Mouse (Mus musculus): ENCODE results near the gene Gm44805. TPM values are rescaled to one million over a fixed set of nuclear protein-coding genes. Genes with fewer than 3 reads are reported as not detected.

Gene Gm44805
- polyA plus RNA-seq (2011; ENCODE audit: insufficient read depth, insufficient read length, low replicate concordance, missing spikeins) = 7.6 TPM in 1 of 2 replicates, not detected in the other

GRCm38 (mm10) chr7:19681202-19681694 is at the start of gene Gm44805, which contains the start of gene Apoc4:
Gm44805 (minus strand) TSS chr7:19681423.
Apoc4 (minus strand) TSS chr7:19681479.
- TF ChIP-seq CTCF (IDR thresholded peaks at IDR 0.05; ENCODE audit: control insufficient read depth, insufficient read depth, low read length) (no peak), POLR2A (IDR thresholded peaks at IDR 0.05; ENCODE audit: borderline replicate concordance, control insufficient read depth, low read depth, low read length) (no peak)
- 73% methylated on average over 8 of the region's 8 CpGs for WGBS
- Histone ChIP-seq H3K4me3 (replicated peaks; ENCODE audit: control insufficient read depth, low read depth, low read length) (no peak within 1 kb of the TSS), H3K4me1 (ENCODE audit: control insufficient read depth, insufficient read depth, low read length) (peaks cover 1% of the 10 kb centered on the region; the same call in 1 of the 2 replicates), H3K27ac (ENCODE audit: control insufficient read depth, insufficient read depth, low read depth, low read length, poor library complexity) (no peak within 1 kb of the TSS)

- WGBS = 80% methylated on average over 4 of the region's 4 CpGs
- TF ChIP-seq POLR2A (IDR thresholded peaks at IDR 0.05; ENCODE audit: borderline replicate concordance, control insufficient read depth, low read depth, low read length) (no peak), CTCF (IDR thresholded peaks at IDR 0.05; ENCODE audit: control insufficient read depth, insufficient read depth, low read length) (no peak)
- Histone ChIP-seq H3K4me3 (replicated peaks; ENCODE audit: control insufficient read depth, low read depth, low read length) (no peak overlapping the region), H3K4me1 (ENCODE audit: control insufficient read depth, insufficient read depth, low read length) (no peaks in the 10 kb centered on the region), H3K27ac (ENCODE audit: control insufficient read depth, insufficient read depth, low read depth, low read length, poor library complexity) (no peak overlapping the region)
Observed at GRCm38 (mm10) chr7:19726541-19726940, 45.3 kb upstream of the Gm44805 start.

DNA sequence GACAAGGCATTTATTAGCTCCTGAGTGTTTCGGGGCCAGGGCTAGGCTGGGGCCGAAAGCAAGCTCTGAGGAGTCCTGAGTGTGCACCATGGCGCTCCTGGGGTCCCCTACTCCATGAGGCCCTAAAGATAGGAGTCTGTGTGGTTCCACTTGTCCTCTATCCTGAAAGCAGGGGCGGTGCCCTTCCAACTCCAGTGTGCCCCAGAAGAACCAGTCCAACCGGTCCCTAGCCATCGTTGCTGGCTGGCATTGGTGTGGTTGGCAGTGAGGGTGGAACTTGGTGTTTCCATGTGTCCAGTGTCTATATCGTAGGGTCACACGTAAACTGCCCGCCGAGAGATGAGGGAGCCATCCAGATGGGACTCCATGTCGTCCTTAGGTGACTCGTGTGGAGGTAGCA is 42.9 kb upstream of the Gm44805 start:
- Histone ChIP-seq H3K27ac (ENCODE audit: control insufficient read depth, insufficient read depth, low read depth, low read length, poor library complexity) (no peak overlapping the region), H3K4me1 (ENCODE audit: control insufficient read depth, insufficient read depth, low read length) (no peaks in the 10 kb centered on the region), H3K4me3 (replicated peaks; ENCODE audit: control insufficient read depth, low read depth, low read length) (no peak overlapping the region)
- WGBS = 82% methylated on average over 12 of the region's 12 CpGs
- TF ChIP-seq POLR2A (IDR thresholded peaks at IDR 0.05; ENCODE audit: borderline replicate concordance, control insufficient read depth, low read depth, low read length) (no peak), CTCF (IDR thresholded peaks at IDR 0.05; ENCODE audit: control insufficient read depth, insufficient read depth, low read length) (no peak)

DNA sequence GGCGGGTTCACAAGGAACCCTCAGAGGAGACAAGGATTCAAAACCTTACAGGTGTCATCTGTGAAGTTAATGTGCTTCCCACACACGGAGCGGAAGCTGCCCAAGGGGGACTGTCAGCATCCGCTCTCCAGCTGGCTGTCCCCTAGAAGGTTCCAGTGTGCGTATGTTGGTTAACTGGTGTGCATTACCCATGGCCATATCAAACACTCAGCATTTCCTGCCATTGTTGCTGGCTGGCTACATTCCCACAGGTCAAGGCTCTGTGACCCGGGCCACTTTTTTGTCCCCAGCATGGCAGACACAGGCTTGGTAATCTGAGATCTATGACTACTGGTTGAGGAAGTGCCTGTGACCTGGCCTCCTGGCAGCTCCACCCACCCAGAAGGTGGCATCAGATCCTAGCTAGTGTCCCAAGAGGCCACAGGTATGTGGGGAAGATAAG is 41.6 kb upstream of the Gm44805 start:
- 67% methylated on average over 6 of the region's 6 CpGs for WGBS
- TF ChIP-seq POLR2A (IDR thresholded peaks at IDR 0.05; ENCODE audit: borderline replicate concordance, control insufficient read depth, low read depth, low read length) (no peak), CTCF (IDR thresholded peaks at IDR 0.05; ENCODE audit: control insufficient read depth, insufficient read depth, low read length) (no peak)
- Histone ChIP-seq H3K4me1 (ENCODE audit: control insufficient read depth, insufficient read depth, low read length) (no peaks in the 10 kb centered on the region), H3K27ac (ENCODE audit: control insufficient read depth, insufficient read depth, low read depth, low read length, poor library complexity) (no peak overlapping the region), H3K4me3 (replicated peaks; ENCODE audit: control insufficient read depth, low read depth, low read length) (no peak overlapping the region)

DNA sequence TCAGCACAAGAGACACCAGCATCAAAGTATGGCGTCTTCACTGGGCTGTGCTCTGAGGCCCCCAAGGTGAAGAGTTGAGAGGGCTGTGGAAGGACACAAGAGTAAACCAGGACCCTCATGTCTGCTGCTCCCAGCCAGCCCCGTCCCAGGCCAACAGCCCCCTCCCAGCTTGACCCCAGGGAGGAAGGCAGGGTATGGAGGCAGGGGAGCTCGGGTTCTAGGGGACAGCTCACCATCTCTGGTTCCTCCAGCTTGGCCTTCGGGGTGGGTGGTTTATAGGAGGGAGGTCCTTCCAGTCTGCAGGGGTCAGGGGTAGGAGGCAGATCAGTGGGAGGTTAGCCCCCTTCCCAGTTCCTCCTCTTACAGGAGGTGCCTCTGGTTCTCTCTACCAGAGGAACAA is 38.0 kb upstream of the Gm44805 start:
- H3K4me3 ChIP-seq (replicated peaks; ENCODE audit: control insufficient read depth, low read depth, low read length) = no peak overlapping the region
- TF ChIP-seq POLR2A (IDR thresholded peaks at IDR 0.05; ENCODE audit: borderline replicate concordance, control insufficient read depth, low read depth, low read length) = no peak
- TF ChIP-seq CTCF (IDR thresholded peaks at IDR 0.05; ENCODE audit: control insufficient read depth, insufficient read depth, low read length) = no peak
- H3K27ac ChIP-seq (ENCODE audit: control insufficient read depth, insufficient read depth, low read depth, low read length, poor library complexity) = no peak overlapping the region
- 79% methylated on average over 4 of the region's 4 CpGs for WGBS
- no peaks in the 10 kb centered on the region for H3K4me1 ChIP-seq (ENCODE audit: control insufficient read depth, insufficient read depth, low read length)

DNA sequence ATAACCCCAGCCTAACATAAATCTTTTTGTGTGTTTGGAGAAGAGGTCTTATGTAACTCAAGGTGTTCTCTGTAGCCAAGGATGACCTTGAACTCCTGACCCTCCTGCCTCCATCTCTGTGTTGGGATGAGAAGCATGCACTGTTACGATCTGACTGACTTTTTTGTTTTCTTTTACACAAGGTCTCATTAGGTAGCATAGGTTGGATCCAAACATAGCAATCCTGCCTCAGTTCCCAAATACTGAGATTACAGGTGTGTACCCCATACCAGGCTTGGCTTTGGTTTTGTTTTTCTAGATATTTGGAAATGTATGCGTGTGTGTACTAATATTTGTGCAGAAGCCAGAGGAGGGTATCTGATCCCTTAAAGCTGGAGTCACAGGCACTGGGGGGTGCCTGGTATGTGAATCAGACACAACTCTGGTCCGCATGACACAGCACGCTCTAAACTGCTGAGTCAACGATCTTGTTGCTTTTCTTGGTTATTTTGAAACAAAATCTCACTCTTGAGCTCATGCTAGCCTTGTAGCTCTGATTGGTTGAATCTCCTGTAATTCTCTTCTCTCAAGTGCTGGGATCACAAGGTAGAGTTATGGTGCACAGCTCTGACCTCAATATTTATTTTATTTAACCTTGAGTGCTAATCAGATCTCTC is 37.2 kb upstream of the Gm44805 start:
- no peak for TF ChIP-seq CTCF (IDR thresholded peaks at IDR 0.05; ENCODE audit: control insufficient read depth, insufficient read depth, low read length)
- H3K4me1 ChIP-seq (ENCODE audit: control insufficient read depth, insufficient read depth, low read length) = no peaks in the 10 kb centered on the region; the same call in 1 of the 2 replicates
- 78% methylated on average over 5 of the region's 5 CpGs for WGBS
- no peak overlapping the region for H3K4me3 ChIP-seq (replicated peaks; ENCODE audit: control insufficient read depth, low read depth, low read length)
- H3K27ac ChIP-seq (ENCODE audit: control insufficient read depth, insufficient read depth, low read depth, low read length, poor library complexity) = no peak overlapping the region

DNA sequence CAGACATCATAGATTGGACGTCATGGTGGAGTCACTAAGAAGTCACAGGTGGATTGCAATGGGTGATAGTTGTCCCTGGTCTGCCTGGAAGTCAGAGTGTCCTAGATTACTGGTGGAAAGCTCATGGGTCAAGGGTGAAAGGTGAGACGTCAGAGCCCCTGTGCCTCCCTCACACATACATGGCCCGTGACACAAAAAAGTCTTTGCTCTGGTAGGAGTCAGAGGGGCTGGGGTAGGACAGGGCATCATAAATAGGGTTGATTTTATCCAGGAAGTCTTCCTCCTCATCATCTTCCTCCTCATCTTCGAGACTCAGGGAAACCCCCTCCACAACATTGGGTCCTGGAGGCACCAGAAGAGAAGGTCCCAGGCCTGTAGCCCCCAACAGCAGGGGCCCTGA is 36.1 kb upstream of the Gm44805 start:
- no peaks in the 10 kb centered on the region; the same call in 1 of the 2 replicates for H3K4me1 ChIP-seq (ENCODE audit: control insufficient read depth, insufficient read depth, low read length)
- no peak overlapping the region for H3K4me3 ChIP-seq (replicated peaks; ENCODE audit: control insufficient read depth, low read depth, low read length)
- H3K27ac ChIP-seq (ENCODE audit: control insufficient read depth, insufficient read depth, low read depth, low read length, poor library complexity) = no peak overlapping the region
- TF ChIP-seq POLR2A (IDR thresholded peaks at IDR 0.05; ENCODE audit: borderline replicate concordance, control insufficient read depth, low read depth, low read length) (no peak), CTCF (IDR thresholded peaks at IDR 0.05; ENCODE audit: control insufficient read depth, insufficient read depth, low read length) (no peak)
- WGBS = 67% methylated on average over 4 of the region's 4 CpGs

DNA sequence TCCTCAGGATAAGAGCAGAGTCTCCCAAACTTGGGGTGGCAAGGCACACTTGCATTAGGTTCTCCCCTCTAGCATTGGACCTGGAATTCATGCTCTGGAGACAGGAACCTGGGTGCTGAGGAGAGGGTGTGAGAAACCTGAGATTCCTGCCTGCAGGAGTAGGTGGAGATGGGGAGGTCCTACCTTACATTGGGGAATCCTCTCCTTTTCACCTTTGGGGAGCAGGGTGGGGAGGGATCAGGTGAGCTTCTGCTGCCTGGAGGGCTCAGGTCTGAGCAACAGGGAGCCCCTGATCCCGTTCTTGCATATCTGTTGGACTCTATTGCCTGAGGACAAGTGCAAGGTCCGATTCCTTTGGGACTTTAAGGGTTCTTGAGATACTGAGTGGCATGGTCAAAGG is 35.6 kb upstream of the Gm44805 start:
- Histone ChIP-seq H3K27ac (ENCODE audit: control insufficient read depth, insufficient read depth, low read depth, low read length, poor library complexity) (no peak overlapping the region), H3K4me3 (replicated peaks; ENCODE audit: control insufficient read depth, low read depth, low read length) (no peak overlapping the region), H3K4me1 (ENCODE audit: control insufficient read depth, insufficient read depth, low read length) (no peaks in the 10 kb centered on the region; the same call in 1 of the 2 replicates)
- 84% methylated on average over 2 of the region's 2 CpGs for WGBS
- TF ChIP-seq POLR2A (IDR thresholded peaks at IDR 0.05; ENCODE audit: borderline replicate concordance, control insufficient read depth, low read depth, low read length) (no peak), CTCF (IDR thresholded peaks at IDR 0.05; ENCODE audit: control insufficient read depth, insufficient read depth, low read length) (no peak)

Measured in bone marrow, adult 2 months (tissue).